9 mouse cellular contexts compared by ENCODE assay signal in genomic region chr14:25551731-25552130, GRCm38 (mm10).
DNase-seq lines count a peak whose midpoint lies in the region; ATAC-seq lines count a peak whose summit lies in the region.
"Had no signal": no experiment of that assay in that cellular context is flagged by ENCODE, and none has a peak within 500 bp of the region (broad histone marks: within the 10 kb centered on the region; RNA-seq: fewer than 3 reads in every experiment).

No protein-coding gene starts in this region.

- no peak overlapping the region for H3K9ac ChIP-seq in hindbrain, embryonic 13.5 days
- no peak overlapping the region; the same call in 1 of the 2 replicates for H3K9ac ChIP-seq in hindbrain, embryonic 12.5 days
- no peak overlapping the region for H3K9ac ChIP-seq in midbrain, embryonic 15.5 days

- peak overlapping the region; percentile 93 for H3K27ac ChIP-seq in hindbrain, embryonic 13.5 days
- H3K27ac ChIP-seq in hindbrain, embryonic 12.5 days = no peak overlapping the region; the same call in 1 of the 2 replicates
- H3K27ac ChIP-seq in midbrain, embryonic 15.5 days = peak overlapping the region; percentile 51; the same call in 1 of the 2 replicates

- DNase-seq in NIH3T3 (ENCODE audit: low read depth) = peak; percentile 53
- no peak for DNase-seq in ovary, postnatal 10 days (ENCODE audit: low spot score)
- DNase-seq in gastrocnemius, postnatal 25 days = no peak
- DNase-seq in ovary, postnatal 36 days (ENCODE audit: low spot score) = no peak

- 26% methylated on average over 2 of the region's 2 CpGs for WGBS in hindbrain, embryonic 13.5 days
- 50% methylated on average over 2 of the region's 2 CpGs for WGBS in hindbrain, embryonic 12.5 days
- 28% methylated on average over 2 of the region's 2 CpGs for WGBS in midbrain, embryonic 15.5 days

- no peak overlapping the region for H3K4me2 ChIP-seq in hindbrain, embryonic 13.5 days
- no peak overlapping the region for H3K4me2 ChIP-seq in hindbrain, embryonic 12.5 days (replicated peaks)
- H3K4me2 ChIP-seq in midbrain, embryonic 15.5 days = no peak overlapping the region

- no peaks in the 10 kb centered on the region for H3K9me3 ChIP-seq in hindbrain, embryonic 13.5 days
- H3K9me3 ChIP-seq in hindbrain, embryonic 12.5 days (replicated peaks) = no peaks in the 10 kb centered on the region
- no peaks in the 10 kb centered on the region for H3K9me3 ChIP-seq in midbrain, embryonic 15.5 days

- no peak for ATAC-seq in hindbrain, embryonic 13.5 days (ENCODE audit: low FRiP score)
- ATAC-seq in hindbrain, embryonic 12.5 days (ENCODE audit: low FRiP score) = no peak
- peak; percentile 23 to 37; a peak in 2 of 4 replicates for ATAC-seq in hematopoietic stem cell, adult 5-6 weeks (replicated peaks in 1 of 2; ENCODE audit: insufficient read depth in 1 of 2, low FRiP score in 2 of 2, low TSS enrichment in 1 of 2, low read depth in 1 of 2, poor library complexity in 2 of 2, severe bottlenecking in 2 of 2)
- ATAC-seq in midbrain, embryonic 15.5 days (replicated peaks) = no peak

- H3K27me3 ChIP-seq in hindbrain, embryonic 13.5 days = no peaks in the 10 kb centered on the region
- no peaks in the 10 kb centered on the region for H3K27me3 ChIP-seq in hindbrain, embryonic 12.5 days
- no peaks in the 10 kb centered on the region for H3K27me3 ChIP-seq in midbrain, embryonic 15.5 days (replicated peaks)

- peaks cover 9% of the 10 kb centered on the region for H3K36me3 ChIP-seq in hindbrain, embryonic 13.5 days
- H3K36me3 ChIP-seq in hindbrain, embryonic 12.5 days = peaks cover 32% of the 10 kb centered on the region
- H3K36me3 ChIP-seq in midbrain, embryonic 15.5 days (replicated peaks) = no peaks in the 10 kb centered on the region
- H3K36me3 ChIP-seq: G1E had no signal

- H3K4me3 ChIP-seq in hindbrain, embryonic 13.5 days = no peak overlapping the region
- no peak overlapping the region for H3K4me3 ChIP-seq in hindbrain, embryonic 12.5 days
- H3K4me3 ChIP-seq in midbrain, embryonic 15.5 days = no peak overlapping the region

- peaks cover 96% of the 10 kb centered on the region for H3K4me1 ChIP-seq in hindbrain, embryonic 13.5 days (replicated peaks)
- H3K4me1 ChIP-seq in hindbrain, embryonic 12.5 days = peaks cover 87% of the 10 kb centered on the region
- peaks cover 81% of the 10 kb centered on the region for H3K4me1 ChIP-seq in midbrain, embryonic 15.5 days

Comparison
In these comparisons a context has a peak if more than half of its experiments do, and no peak if none do; other contexts are left out.
1. ATAC-seq: peak in hematopoietic stem cell, adult 5-6 weeks (2 of 2); none in hindbrain, embryonic 13.5 days (single experiment), hindbrain, embryonic 12.5 days (single experiment) and midbrain, embryonic 15.5 days (single experiment).